Mouse (Mus musculus) ES-E14 (cell line): Measurements from ENCODE around the gene Tmem176a. TPM values are rescaled to one million over a fixed set of nuclear protein-coding genes. Genes with fewer than 3 reads are reported as not detected.

ENCODE experiments used
- DNase-seq: peaks from one replicate; pipeline ENCODE4 v3.0.0-alpha.2; 2013; ENCODE audit warnings: low read depth, low spot score
- H3K27ac ChIP-seq: 2 replicates; pipeline ENCODE4 v1.5.1; 2012; ENCODE audit warnings: low read depth, mild to moderate bottlenecking, low read length, moderate library complexity, mixed read lengths; ENCODE audit not compliant: poor library complexity, insufficient read depth, severe bottlenecking
- H3K36me3 ChIP-seq: 2 replicates; pipeline ENCODE4 v1.6.1; 2012; ENCODE audit warnings: mild to moderate bottlenecking, low read length, moderate library complexity, mixed read lengths; ENCODE audit not compliant: control insufficient read depth, poor library complexity, insufficient read depth, severe bottlenecking
- H3K4me1 ChIP-seq, 2 experiments: fragments of 150-350 bp in 1 of 2; sonication (generic) in 1 of 2; 2 replicates each; pipeline ENCODE4 v1.6.1; 2012; ENCODE audit warnings: low read length in 2 of 2, mild to moderate bottlenecking in 1 of 2, mixed read lengths in 1 of 2; ENCODE audit not compliant: control insufficient read depth in 2 of 2, insufficient read depth in 2 of 2, poor library complexity in 1 of 2
- H3K4me3 ChIP-seq, 2 experiments: fragments of 150-350 bp in 1 of 2; sonication (generic) in 1 of 2; 2 replicates each; pipeline ENCODE4 v1.5.1; 2012; ENCODE audit warnings: low read length in 2 of 2, low read depth in 1 of 2, mild to moderate bottlenecking in 1 of 2, mixed read lengths in 1 of 2; ENCODE audit not compliant: insufficient read depth in 1 of 2, poor library complexity in 1 of 2, severe bottlenecking in 1 of 2
- H3K9ac ChIP-seq: 2 replicates; pipeline ENCODE4 v1.6.1; 2012; ENCODE audit warnings: low read depth, mild to moderate bottlenecking, low read length, mixed read lengths; ENCODE audit not compliant: poor library complexity, insufficient read depth, severe bottlenecking
- H3K9me3 ChIP-seq: fragments of 150-350 bp; sonication (generic); 2 replicates; pipeline ENCODE4 v1.6.1; 2012; ENCODE audit warnings: low read depth, mild to moderate bottlenecking, low read length; ENCODE audit not compliant: control insufficient read depth, insufficient read depth
- CHD2 ChIP-seq: IDR thresholded peaks from 2 replicates; pipeline ENCODE4 v1.6.1; 2014; ENCODE audit warnings: mild to moderate bottlenecking, low read depth, low read length, inconsistent platforms
- HCFC1 ChIP-seq: IDR thresholded peaks from 2 replicates; pipeline ENCODE4 v1.6.1; 2012; ENCODE audit warnings: low read length, inconsistent platforms, borderline replicate concordance; ENCODE audit not compliant: insufficient read depth
- MAFK ChIP-seq: IDR thresholded peaks from 2 replicates; pipeline ENCODE4 v1.6.1; 2014; ENCODE audit warnings: mild to moderate bottlenecking, low read depth, low read length, inconsistent platforms; ENCODE audit not compliant: insufficient read depth
- ZC3H11A ChIP-seq: IDR thresholded peaks from 2 replicates; pipeline ENCODE4 v1.6.1; 2012; ENCODE audit warnings: low read depth, mild to moderate bottlenecking, inconsistent platforms, low read length, borderline replicate concordance
- ZNF384 ChIP-seq: IDR thresholded peaks from 2 replicates; pipeline ENCODE4 v1.6.1; 2012; ENCODE audit warnings: low read depth, low read length, inconsistent platforms
- in situ Hi-C, 2 experiments: fragments of 600-800 bp; cut with MboI; formaldehyde crosslinking; loops; one replicate each; pipeline ENCODE4 v1.15.1; 2025; ENCODE audit warnings: low sequenced_read_pairs in 2 of 2, inconsistent platforms in 1 of 2; ENCODE audit not compliant: unreplicated experiment in 2 of 2
- total RNA-seq: library from RNA; depleted of rRNA; stranded (reverse); fragments of 300-350 nt; gene quantifications from 2 replicates; pipeline ENCODE4 v1.2.3, GENCODE M21; 2012

Gene Tmem176a
- total RNA-seq, 1 experiment = 7.8 TPM

DNA sequence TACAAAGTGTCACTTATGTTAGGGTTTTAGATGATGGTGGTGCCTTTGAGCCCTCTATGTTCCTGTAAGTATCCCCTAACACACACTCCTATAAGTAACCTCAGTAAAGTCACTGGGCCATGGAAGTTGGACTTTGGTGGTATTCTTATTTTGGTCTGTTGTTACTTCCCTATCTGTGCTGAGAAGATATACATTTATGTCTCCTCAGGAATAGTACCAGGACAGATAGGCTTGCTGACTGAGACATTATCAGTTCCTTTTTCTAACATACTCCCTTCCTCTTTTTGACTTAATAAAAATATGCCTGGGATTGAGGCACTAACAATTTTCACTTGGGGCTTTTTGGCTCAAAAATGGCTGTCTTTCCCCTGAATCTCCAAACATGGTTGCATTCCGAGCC, 8.3 kb upstream of the Tmem176a start:
- no peaks in the 10 kb centered on the region for H3K9me3 ChIP-seq
- H3K4me1 ChIP-seq = no peaks in the 10 kb centered on the region
- H3K36me3 ChIP-seq = no peaks in the 10 kb centered on the region; the same call in 1 of the 2 replicates
- H3K27ac ChIP-seq = no peak overlapping the region
- DNase-seq = no peak
- in situ Hi-C loops = no loop called here
- H3K4me3 ChIP-seq = no peak overlapping the region
- TF ChIP-seq ZC3H11A = no peak
- TF ChIP-seq CHD2 = no peak
- no peak for TF ChIP-seq MAFK
- TF ChIP-seq HCFC1 = no peak
- no peak for TF ChIP-seq ZNF384
- no peak overlapping the region for H3K9ac ChIP-seq

DNA sequence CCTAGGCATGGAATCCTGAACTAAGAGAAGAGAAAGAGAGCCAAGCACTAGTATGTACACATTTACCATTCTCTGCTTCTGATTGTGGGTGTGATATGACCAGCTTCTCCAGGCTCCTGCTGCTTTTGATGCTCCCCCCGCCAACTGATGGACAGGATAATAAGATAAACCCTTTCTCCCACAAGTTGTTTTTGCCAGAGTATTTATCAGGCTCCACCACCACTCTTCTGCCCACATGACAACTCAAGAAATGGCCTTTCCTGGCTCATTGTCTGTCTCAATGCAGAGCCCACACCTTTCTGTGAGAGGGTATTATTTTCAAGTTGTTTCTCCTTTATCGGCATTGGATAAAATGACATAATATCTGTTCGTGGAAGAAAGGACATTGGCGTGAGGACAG, 7.2 kb upstream of the Tmem176a start:
- no peaks in the 10 kb centered on the region; the same call in 1 of the 2 replicates for H3K36me3 ChIP-seq
- H3K9ac ChIP-seq = no peak overlapping the region
- no peaks in the 10 kb centered on the region for H3K9me3 ChIP-seq
- no peaks in the 10 kb centered on the region for H3K4me1 ChIP-seq
- no peak overlapping the region for H3K27ac ChIP-seq
- no peak overlapping the region for H3K4me3 ChIP-seq
- DNase-seq = no peak
- TF ChIP-seq HCFC1 (no peak), ZNF384 (no peak), ZC3H11A (no peak), MAFK (no peak), CHD2 (no peak)
- in situ Hi-C loops = no loop called here

DNA sequence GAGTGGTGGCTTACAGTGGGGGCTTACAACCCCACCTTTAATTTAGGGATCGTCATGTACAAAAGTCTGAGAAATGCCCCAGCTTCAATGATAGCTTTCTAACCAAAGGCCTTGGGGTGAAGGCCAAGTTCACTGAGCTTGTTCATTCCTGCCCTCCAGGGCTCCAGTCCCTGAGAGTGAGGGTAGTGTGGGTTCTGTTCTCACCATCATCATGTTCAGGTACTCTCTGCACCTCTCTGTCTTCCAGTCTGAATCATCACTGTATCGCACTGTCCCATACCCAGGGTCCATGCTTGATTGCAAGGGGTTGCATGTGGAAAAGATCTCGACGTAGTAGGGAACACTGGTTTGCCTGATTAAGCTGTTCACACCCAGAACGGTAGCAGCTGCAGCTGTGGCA, 5.5 kb upstream of the Tmem176a start:
- in situ Hi-C loops = no loop called here
- H3K9ac ChIP-seq = no peak overlapping the region
- no peak overlapping the region for H3K27ac ChIP-seq
- no peak overlapping the region for H3K4me3 ChIP-seq
- H3K36me3 ChIP-seq = no peaks in the 10 kb centered on the region; the same call in 1 of the 2 replicates
- DNase-seq = no peak
- no peak for TF ChIP-seq ZC3H11A
- TF ChIP-seq HCFC1 = no peak
- no peak for TF ChIP-seq ZNF384
- no peak for TF ChIP-seq MAFK
- no peak for TF ChIP-seq CHD2
- H3K9me3 ChIP-seq = no peaks in the 10 kb centered on the region
- no peaks in the 10 kb centered on the region for H3K4me1 ChIP-seq

DNA sequence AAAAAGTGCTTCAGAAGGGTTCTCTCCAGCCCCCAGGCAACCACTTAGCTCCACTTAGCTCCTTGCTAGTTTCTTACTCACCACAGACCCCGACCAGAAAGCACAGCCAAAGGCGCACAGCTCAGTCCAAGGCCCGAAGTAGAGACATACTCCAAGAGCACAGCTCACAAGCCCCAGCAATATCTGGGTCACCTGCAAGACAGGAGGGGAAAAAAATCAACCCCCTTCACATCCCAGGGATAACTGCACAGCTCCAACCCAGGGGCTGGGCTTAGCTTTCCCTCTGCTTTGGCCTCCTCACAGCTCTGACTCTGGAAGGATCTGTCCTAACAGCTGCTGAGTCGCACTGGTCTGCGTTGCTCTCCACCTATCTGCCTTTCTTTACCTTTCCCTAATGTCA, 4.6 kb upstream of the Tmem176a start:
- Histone ChIP-seq H3K4me3 (no peak overlapping the region), H3K9me3 (no peaks in the 10 kb centered on the region), H3K9ac (no peak overlapping the region), H3K36me3 (no peaks in the 10 kb centered on the region; the same call in 1 of the 2 replicates), H3K27ac (no peak overlapping the region), H3K4me1 (no peaks in the 10 kb centered on the region)
- no peak for DNase-seq
- TF ChIP-seq ZC3H11A = no peak
- no peak for TF ChIP-seq ZNF384
- no peak for TF ChIP-seq HCFC1
- in situ Hi-C loops = no loop called here

DNA sequence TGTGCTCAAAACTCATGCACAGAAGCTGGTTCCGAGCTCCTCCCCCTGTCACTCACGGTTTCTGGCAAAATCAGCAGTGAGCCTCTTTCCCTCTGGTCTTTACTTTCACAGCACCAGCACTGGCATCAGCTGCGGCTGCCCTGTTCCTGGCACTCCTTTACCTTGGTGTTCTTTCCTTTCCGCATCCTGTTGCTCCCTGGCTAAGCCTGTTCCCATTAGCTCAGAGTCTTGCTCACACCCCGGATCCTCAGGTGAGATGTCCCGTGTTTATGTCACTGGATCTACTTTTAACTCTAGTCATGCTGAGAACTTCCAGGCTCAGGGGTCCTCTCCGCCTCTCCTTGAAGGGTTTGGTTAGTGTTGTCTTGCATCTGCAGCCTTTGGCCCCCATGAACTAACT, 3.2 kb upstream of the Tmem176a start:
- H3K4me3 ChIP-seq = no peak overlapping the region
- no peak overlapping the region for H3K27ac ChIP-seq
- TF ChIP-seq ZNF384 (no peak), MAFK (no peak), HCFC1 (no peak), ZC3H11A (no peak), CHD2 (no peak)
- no peak overlapping the region for H3K9ac ChIP-seq
- in situ Hi-C loops = no loop called here
- H3K4me1 ChIP-seq = no peaks in the 10 kb centered on the region
- H3K9me3 ChIP-seq = no peaks in the 10 kb centered on the region
- no peak for DNase-seq
- no peaks in the 10 kb centered on the region; the same call in 1 of the 2 replicates for H3K36me3 ChIP-seq
